ENCODE assay signal across 12 mouse cellular contexts in the genomic region with DNA sequence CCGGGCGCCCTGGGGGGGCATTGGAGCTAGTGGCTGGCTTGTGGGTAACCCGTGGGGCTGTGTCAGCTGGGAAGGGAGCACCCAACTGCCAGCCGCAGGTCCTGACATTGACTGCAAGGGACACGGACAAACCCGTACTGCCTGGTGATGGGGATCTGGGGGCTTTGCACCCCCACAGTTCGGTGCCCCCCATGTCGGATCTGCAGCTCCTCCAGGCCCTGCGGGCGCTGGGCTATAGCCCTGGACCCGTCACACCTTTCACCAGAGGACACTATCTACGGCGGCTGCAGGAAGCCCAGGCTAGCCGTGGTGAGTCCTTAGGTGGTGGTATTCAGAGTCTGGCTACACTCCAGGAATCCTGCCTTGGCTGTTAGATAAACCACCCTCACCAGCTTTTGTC. TPM values are rescaled to one million over a fixed set of nuclear protein-coding genes. Genes with fewer than 3 reads are reported as not detected.
DNase-seq lines count a peak whose midpoint lies in the region; ATAC-seq and TF ChIP-seq lines count a peak whose summit lies in the region.
"Had no signal": no experiment of that assay in that cellular context is flagged by ENCODE, and none has a peak within 500 bp of the region (broad histone marks: within the 10 kb centered on the region; RNA-seq: fewer than 3 reads in every experiment).

No protein-coding gene starts in this region.

- H3K9me3 ChIP-seq in hindbrain, embryonic 12.5 days (replicated peaks) = no peaks in the 10 kb centered on the region
- H3K9me3 ChIP-seq in hindbrain, postnatal 0 days (ENCODE audit: low read length) = no peaks in the 10 kb centered on the region
- no peaks in the 10 kb centered on the region for H3K9me3 ChIP-seq in G1E (replicated peaks)
- no peaks in the 10 kb centered on the region for H3K9me3 ChIP-seq in limb, embryonic 14.5 days (ENCODE audit: control insufficient read depth, low read length)

- peak overlapping the region; percentile 82; the same call in 1 of the 2 replicates for H3K4me2 ChIP-seq in hindbrain, embryonic 12.5 days (replicated peaks)
- no peak overlapping the region for H3K4me2 ChIP-seq in hindbrain, postnatal 0 days (ENCODE audit: low read depth, low read length)
- no peak overlapping the region for H3K4me2 ChIP-seq in limb, embryonic 14.5 days (replicated peaks; ENCODE audit: low read depth, low read length, severe bottlenecking)

- no peak overlapping the region for H3K27ac ChIP-seq in cerebellum, adult 2 months (ENCODE audit: insufficient read depth, low read length)
- no peak overlapping the region for H3K27ac ChIP-seq in hindbrain, embryonic 12.5 days
- no peak overlapping the region for H3K27ac ChIP-seq in hindbrain, postnatal 0 days
- no peak overlapping the region for H3K27ac ChIP-seq in limb, embryonic 14.5 days (replicated peaks; ENCODE audit: low read depth, low read length)
- H3K27ac ChIP-seq: heart, adult 2 months had no signal

- 0 out of 2 replicates have a peak, but pooled peaks cover 3% of the 10 kb centered on the region for H3K4me1 ChIP-seq in cerebellum, adult 2 months (ENCODE audit: control insufficient read depth, insufficient read depth, low read length)
- peaks cover 19% of the 10 kb centered on the region for H3K4me1 ChIP-seq in hindbrain, embryonic 12.5 days
- H3K4me1 ChIP-seq in hindbrain, postnatal 0 days (ENCODE audit: insufficient read depth, low read length) = peaks cover 9% of the 10 kb centered on the region; the same call in 1 of the 2 replicates
- H3K4me1 ChIP-seq in G1E (ENCODE audit: insufficient read depth, low read depth, low read length) = peaks cover 78% of the 10 kb centered on the region
- peaks cover 7% of the 10 kb centered on the region for H3K4me1 ChIP-seq in limb, embryonic 14.5 days (ENCODE audit: control insufficient read depth, insufficient read depth, low read length)

- peak; percentile 23 for DNase-seq in cerebellum, adult 9-11 months
- no peak for DNase-seq in cerebellum, adult 2 months
- DNase-seq in hindbrain, postnatal 0 days (ENCODE audit: low spot score) = no peak
- no peak for DNase-seq in G1E (ENCODE audit: low spot score)
- DNase-seq in limb, embryonic 14.5 days (ENCODE audit: low spot score) = no peak
- DNase-seq in c-Kit-positive CD71-positive TER-119-positive erythroid progenitor cells, embryonic 14.5 days (ENCODE audit: low spot score) = no peak
- DNase-seq: adrenal gland, adult 8-10 months; cerebellum, adult 11 months; right cerebral cortex, adult 18-20 months had no signal

- TF ChIP-seq POLR2A in cerebellum, adult 2 months (IDR thresholded peaks at IDR 0.05; ENCODE audit: borderline replicate concordance, insufficient read depth, low read length) = no peak
- TF ChIP-seq POLR2A in limb, embryonic 14.5 days (IDR thresholded peaks at IDR 0.05; ENCODE audit: borderline replicate concordance, extremely low read depth, insufficient read depth, insufficient read length) = no peak

- WGBS in cerebellum, adult 2 months = 79% methylated on average over 14 of the region's 14 CpGs
- 93% methylated on average over 14 of the region's 14 CpGs for WGBS in hindbrain, embryonic 12.5 days
- 95% methylated on average over 14 of the region's 14 CpGs for WGBS in hindbrain, postnatal 0 days
- WGBS in limb, embryonic 14.5 days = 94% methylated on average over 12 of the region's 14 CpGs

- no peak for TF ChIP-seq CTCF in cerebellum, adult 2 months (IDR thresholded peaks at IDR 0.05; ENCODE audit: borderline replicate concordance, insufficient read depth, low read depth, low read length)
- TF ChIP-seq CTCF in hindbrain, postnatal 0 days (IDR thresholded peaks at IDR 0.05; ENCODE audit: low read depth) = no peak
- TF ChIP-seq CTCF in G1E (IDR thresholded peaks at IDR 0.05; ENCODE audit: low read depth, low read length) = no peak

- no peaks in the 10 kb centered on the region for H3K27me3 ChIP-seq in cerebellum, adult 2 months (ENCODE audit: control insufficient read depth, insufficient read depth, low read length)
- no peaks in the 10 kb centered on the region for H3K27me3 ChIP-seq in hindbrain, embryonic 12.5 days
- no peaks in the 10 kb centered on the region for H3K27me3 ChIP-seq in hindbrain, postnatal 0 days (ENCODE audit: insufficient read depth, low read length)
- no peaks in the 10 kb centered on the region for H3K27me3 ChIP-seq in G1E (ENCODE audit: insufficient read depth, low read length)
- no peaks in the 10 kb centered on the region for H3K27me3 ChIP-seq in limb, embryonic 14.5 days (ENCODE audit: control insufficient read depth, insufficient read depth, low read length)

- no peak overlapping the region for H3K9ac ChIP-seq in hindbrain, embryonic 12.5 days
- H3K9ac ChIP-seq in hindbrain, postnatal 0 days (replicated peaks; ENCODE audit: low read length) = no peak overlapping the region
- H3K9ac ChIP-seq in limb, embryonic 14.5 days (ENCODE audit: low read depth, low read length, severe bottlenecking) = no peak overlapping the region

- H3K36me3 ChIP-seq in hindbrain, embryonic 12.5 days = peaks cover 17% of the 10 kb centered on the region; the same call in 1 of the 2 replicates
- no peaks in the 10 kb centered on the region for H3K36me3 ChIP-seq in hindbrain, postnatal 0 days (ENCODE audit: insufficient read depth, low read length)
- peaks cover 61% of the 10 kb centered on the region for H3K36me3 ChIP-seq in G1E (replicated peaks)
- H3K36me3 ChIP-seq in limb, embryonic 14.5 days (ENCODE audit: control insufficient read depth, insufficient read depth, low read length) = peaks cover 28% of the 10 kb centered on the region

- no peak overlapping the region for H3K4me3 ChIP-seq in cerebellum, adult 2 months (replicated peaks; ENCODE audit: insufficient read depth, low read depth, low read length)
- peak overlapping the region; percentile 49; the same call in 1 of the 2 replicates for H3K4me3 ChIP-seq in hindbrain, embryonic 12.5 days
- no peak overlapping the region for H3K4me3 ChIP-seq in hindbrain, postnatal 0 days (ENCODE audit: low read length)
- H3K4me3 ChIP-seq in G1E (ENCODE audit: low read depth, low read length) = peak overlapping the region; percentile 82; the same call in 1 of the 2 replicates
- peak overlapping the region; percentile 62; the same call in 1 of the 2 replicates for H3K4me3 ChIP-seq in limb, embryonic 14.5 days (replicated peaks; ENCODE audit: low read length)
- H3K4me3 ChIP-seq: heart, adult 2 months had no signal

- no peak for ATAC-seq in hindbrain, embryonic 12.5 days (ENCODE audit: low FRiP score)
- no peak for ATAC-seq in hindbrain, postnatal 0 days
- ATAC-seq in G1E (ENCODE audit: extremely low read depth, insufficient number of reproducible peaks, low FRiP score, poor library complexity, severe bottlenecking) = no peak
- no peak for ATAC-seq in limb, embryonic 14.5 days (ENCODE audit: low FRiP score, low read depth)
- ATAC-seq in inflammation-experienced regulatory T-cells, adult 6 months = no peak

RNA-seq across cellular contexts. Expression of a gene that starts 1.6 kb away (rescaled TPM):
- polyA plus RNA-seq in cerebellum, adult 2 months (2012; rRNA removed) = 0.43 and 0.44 TPM in 2 replicates
- polyA plus RNA-seq in hindbrain, embryonic 12.5 days (2016; fragmentation: Nextera tagmentation; extraction: Ambion mirVana) = 22.0 and 26.4 TPM in 2 replicates
- 5.1 and 12.0 TPM in 2 replicates for total RNA-seq in hindbrain, postnatal 0 days (2014; rRNA removed)
- polyA plus RNA-seq in hindbrain, postnatal 0 days (2015; fragmentation: Nextera tagmentation; extraction: Ambion mirVana) = 5.1 and 5.9 TPM in 2 replicates
- total RNA-seq in G1E (2014; fragmentation: Nextera tagmentation) = 5.9 and 16.2 TPM in 2 replicates
- 9.8 and 12.1 TPM in 2 replicates for total RNA-seq in G1E (2017)
- polyA plus RNA-seq in G1E (2012) = 13.7 and 15.1 TPM in 2 replicates
- polyA plus RNA-seq in limb, embryonic 14.5 days (2012; rRNA removed) = 60.7 and 70.5 TPM in 2 replicates
- 17.0 and 21.8 TPM in 2 replicates for polyA plus RNA-seq in limb, embryonic 14.5 days (2014; fragmentation: Nextera tagmentation; extraction: Ambion mirVana)
- polyA plus RNA-seq in inflammation-experienced regulatory T-cells, adult 6 months (2017; shearing (Covaris generic)) = 1 to 10 TPM in 2 of 3 experiments, under 1 TPM in 1; 0.62 to 4.9 (median 1.2) TPM
- total RNA-seq: heart, adult 2 months had no signal

RNA-seq across cellular contexts. Expression of a gene that starts 10.8 kb away (rescaled TPM):
- polyA plus RNA-seq in cerebellum, adult 2 months (2012; rRNA removed) = 163 and 179 TPM in 2 replicates
- 91.1 and 104 TPM in 2 replicates for polyA plus RNA-seq in hindbrain, embryonic 12.5 days (2016; fragmentation: Nextera tagmentation; extraction: Ambion mirVana)
- total RNA-seq in hindbrain, postnatal 0 days (2014; rRNA removed) = 75.6 and 103 TPM in 2 replicates
- 94.7 and 95.0 TPM in 2 replicates for polyA plus RNA-seq in hindbrain, postnatal 0 days (2015; fragmentation: Nextera tagmentation; extraction: Ambion mirVana)
- total RNA-seq in G1E (2014; fragmentation: Nextera tagmentation) (58.4 and 83.8 TPM in 2 replicates), G1E (2017) (90.3 and 92.1 TPM in 2 replicates)
- 106 and 107 TPM in 2 replicates for polyA plus RNA-seq in G1E (2012)
- polyA plus RNA-seq in limb, embryonic 14.5 days (2012; rRNA removed) = 117 and 122 TPM in 2 replicates
- polyA plus RNA-seq in limb, embryonic 14.5 days (2014; fragmentation: Nextera tagmentation; extraction: Ambion mirVana) = 87.7 and 88.6 TPM in 2 replicates
- polyA plus RNA-seq in inflammation-experienced regulatory T-cells, adult 6 months (2017; shearing (Covaris generic)) = 10 to 100 TPM; 52.0 to 70.5 (median 54.7) TPM

RNA-seq across cellular contexts. Expression of a gene that starts 11.8 kb away (rescaled TPM):
- polyA plus RNA-seq in cerebellum, adult 2 months (2012; rRNA removed) = 9.5 and 9.7 TPM in 2 replicates
- 5.7 and 6.8 TPM in 2 replicates for polyA plus RNA-seq in hindbrain, embryonic 12.5 days (2016; fragmentation: Nextera tagmentation; extraction: Ambion mirVana)
- total RNA-seq in hindbrain, postnatal 0 days (2014; rRNA removed) = 2.9 and 4.8 TPM in 2 replicates
- polyA plus RNA-seq in hindbrain, postnatal 0 days (2015; fragmentation: Nextera tagmentation; extraction: Ambion mirVana) = 5.1 and 5.3 TPM in 2 replicates
- total RNA-seq in G1E (2014; fragmentation: Nextera tagmentation) (not detected in 2 replicates), G1E (2017) (0.06 and 0.11 TPM in 2 replicates)
- 0.08 and 0.09 TPM in 2 replicates for polyA plus RNA-seq in G1E (2012)
- 15.7 and 16.7 TPM in 2 replicates for polyA plus RNA-seq in limb, embryonic 14.5 days (2012; rRNA removed)
- 7.6 and 9.1 TPM in 2 replicates for polyA plus RNA-seq in limb, embryonic 14.5 days (2014; fragmentation: Nextera tagmentation; extraction: Ambion mirVana)
- under 1 TPM in 2 of 3 experiments, not detected in 1; 0.13 to 0.21 TPM for polyA plus RNA-seq in inflammation-experienced regulatory T-cells, adult 6 months (2017; shearing (Covaris generic))

RNA-seq across cellular contexts. Expression of a gene that starts 25.7 kb away (rescaled TPM):
- 53.0 and 59.8 TPM in 2 replicates for polyA plus RNA-seq in cerebellum, adult 2 months (2012; rRNA removed)
- 61.2 and 65.2 TPM in 2 replicates for polyA plus RNA-seq in hindbrain, embryonic 12.5 days (2016; fragmentation: Nextera tagmentation; extraction: Ambion mirVana)
- 127 and 129 TPM in 2 replicates for total RNA-seq in hindbrain, postnatal 0 days (2014; rRNA removed)
- 33.8 and 34.1 TPM in 2 replicates for polyA plus RNA-seq in hindbrain, postnatal 0 days (2015; fragmentation: Nextera tagmentation; extraction: Ambion mirVana)
- total RNA-seq in G1E (2014; fragmentation: Nextera tagmentation) (6.4 and 8.6 TPM in 2 replicates), G1E (2017) (9.7 and 17.0 TPM in 2 replicates)
- 36.0 and 47.8 TPM in 2 replicates for polyA plus RNA-seq in G1E (2012)
- 80.8 and 113 TPM in 2 replicates for polyA plus RNA-seq in limb, embryonic 14.5 days (2012; rRNA removed)
- polyA plus RNA-seq in limb, embryonic 14.5 days (2014; fragmentation: Nextera tagmentation; extraction: Ambion mirVana) = 63.1 and 66.9 TPM in 2 replicates
- 1 to 10 TPM in 2 of 3 experiments, under 1 TPM in 1; 0.93 to 2.4 (median 1.1) TPM for polyA plus RNA-seq in inflammation-experienced regulatory T-cells, adult 6 months (2017; shearing (Covaris generic))

RNA-seq across cellular contexts. Expression of a gene that starts 36.3 kb away (rescaled TPM):
- 7.3 and 8.0 TPM in 2 replicates for polyA plus RNA-seq in cerebellum, adult 2 months (2012; rRNA removed)
- polyA plus RNA-seq in hindbrain, embryonic 12.5 days (2016; fragmentation: Nextera tagmentation; extraction: Ambion mirVana) = 5.8 and 6.7 TPM in 2 replicates
- 11.8 and 12.3 TPM in 2 replicates for total RNA-seq in hindbrain, postnatal 0 days (2014; rRNA removed)
- 5.0 and 5.8 TPM in 2 replicates for polyA plus RNA-seq in hindbrain, postnatal 0 days (2015; fragmentation: Nextera tagmentation; extraction: Ambion mirVana)
- total RNA-seq in G1E (2014; fragmentation: Nextera tagmentation) = 4.7 and 6.2 TPM in 2 replicates
- 18.0 and 25.8 TPM in 2 replicates for total RNA-seq in G1E (2017)
- 32.3 and 37.6 TPM in 2 replicates for polyA plus RNA-seq in G1E (2012)
- 4.2 and 4.6 TPM in 2 replicates for polyA plus RNA-seq in limb, embryonic 14.5 days (2012; rRNA removed)
- 3.8 and 4.3 TPM in 2 replicates for polyA plus RNA-seq in limb, embryonic 14.5 days (2014; fragmentation: Nextera tagmentation; extraction: Ambion mirVana)
- polyA plus RNA-seq in inflammation-experienced regulatory T-cells, adult 6 months (2017; shearing (Covaris generic)) = 1 to 10 TPM; 3.3 to 4.7 (median 4.5) TPM

Comparison
In these comparisons a context has a peak if more than half of its experiments do, and no peak if none do; other contexts are left out.
1. H3K4me3 ChIP-seq: peak in hindbrain, embryonic 12.5 days (single experiment), G1E (single experiment) and limb, embryonic 14.5 days (single experiment); none in cerebellum, adult 2 months (single experiment) and hindbrain, postnatal 0 days (single experiment).